Mouse (Mus musculus): ENCODE measurements around the gene Crb1. TPM values are rescaled to one million over a fixed set of nuclear protein-coding genes. Genes with fewer than 3 reads are reported as not detected.

Gene Crb1
- polyA plus RNA-seq, 1 experiment from 2014 or later, result 3.0 TPM

Other genes starting within 250 kb of the Crb1 start
- gene Zbtb41, start 45.2 kb upstream of the Crb1 start, polyA plus RNA-seq (2014; fragmentation: Nextera tagmentation; extraction: Ambion mirVana), result 16.5 and 20.2 TPM in 2 replicates
- 25.5 and 31.5 TPM in 2 replicates for gene Aspm, start 77.7 kb upstream of the Crb1 start, polyA plus RNA-seq (2014; fragmentation: Nextera tagmentation; extraction: Ambion mirVana)
- gene F13b, start 124.6 kb upstream of the Crb1 start, polyA plus RNA-seq (2014; fragmentation: Nextera tagmentation; extraction: Ambion mirVana), result not detected in 2 replicates
- not detected in 2 replicates for gene Cfhr1, start 183.2 kb upstream of the Crb1 start, polyA plus RNA-seq (2014; fragmentation: Nextera tagmentation; extraction: Ambion mirVana)

Data from hindbrain, embryonic 11.5 days (tissue).